Mouse (Mus musculus) hindbrain, embryonic 16.5 days (tissue): ENCODE data around the gene Spsb1. TPM values are rescaled to one million over a fixed set of nuclear protein-coding genes. Genes with fewer than 3 reads are reported as not detected.
A peak's percentile ranks its signal among the peaks of the same experiment; 100 is the strongest.

Source experiments
- ATAC-seq: fragments of 200-750 bp; cut with Nextera tagmentation; 2 replicates; pipeline ENCODE4 v1.8.0; 2017; ENCODE audit warnings: moderate TSS enrichment, moderate library complexity
- H3K27ac ChIP-seq: fragments of 300-500 bp; sonication (generic); 2 replicates; pipeline ENCODE4 v1.5.1; 2014; ENCODE audit warnings: low read depth, mild to moderate bottlenecking, control low read depth, low read length, moderate library complexity
- H3K27me3 ChIP-seq: fragments of 300-500 bp; sonication (generic); replicated peaks from 2 replicates; pipeline ENCODE4 v1.6.1; 2014; ENCODE audit warnings: low read length; ENCODE audit not compliant: control insufficient read depth, insufficient read depth
- H3K36me3 ChIP-seq: fragments of 300-500 bp; sonication (generic); 2 replicates; pipeline ENCODE4 v1.6.1; 2014; ENCODE audit warnings: mild to moderate bottlenecking, low read length, moderate library complexity, mixed read lengths; ENCODE audit not compliant: control insufficient read depth, insufficient read depth
- H3K4me1 ChIP-seq: fragments of 300-500 bp; sonication (generic); 2 replicates; pipeline ENCODE4 v1.6.1; 2014; ENCODE audit warnings: low read depth, low read length; ENCODE audit not compliant: control insufficient read depth, insufficient read depth
- H3K4me2 ChIP-seq: fragments of 300-500 bp; sonication (generic); 2 replicates; pipeline ENCODE4 v1.6.1; 2014; ENCODE audit warnings: mild to moderate bottlenecking, low read length, control low read depth, moderate library complexity
- H3K4me3 ChIP-seq: fragments of 300-500 bp; sonication (generic); 2 replicates; pipeline ENCODE4 v1.5.1; 2014; ENCODE audit warnings: mild to moderate bottlenecking, low read length, control low read depth, moderate library complexity
- H3K9ac ChIP-seq: fragments of 300-500 bp; sonication (generic); 2 replicates; pipeline ENCODE4 v1.6.1; 2014; ENCODE audit warnings: low read depth, mild to moderate bottlenecking, control low read depth, low read length, moderate library complexity
- H3K9me3 ChIP-seq: fragments of 300-500 bp; sonication (generic); 2 replicates; pipeline ENCODE4 v1.6.1; 2014; ENCODE audit warnings: mild to moderate bottlenecking, low read length, moderate library complexity; ENCODE audit not compliant: control insufficient read depth
- WGBS: fragments of 180-500 bp; shearing (Covaris S2); extraction: QIAGEN DNeasy Blood & Tissue Kit; methylation state at CpG from one replicate; pipeline ENCODE4 v1.1.7; 2014; 5-methylcytosine and 5-hydroxymethylcytosine counted together
- polyA plus RNA-seq: library from polyadenylated mRNA; unstranded; fragments of >200 nt; fragmentation: Nextera tagmentation; extraction: Ambion mirVana; gene quantifications from 2 replicates; pipeline ENCODE4 v1.2.1, GENCODE M21; 2015

Gene Spsb1
- polyA plus RNA-seq, 1 experiment from 2014 or later = 10.1 TPM

- no peaks in the 10 kb centered on the region for H3K9me3 ChIP-seq
- H3K9ac ChIP-seq = no peak overlapping the region
- peaks cover 12% of the 10 kb centered on the region for H3K27me3 ChIP-seq
- peaks cover under 1% of the 10 kb centered on the region; the same call in 1 of the 2 replicates for H3K4me1 ChIP-seq
- H3K27ac ChIP-seq = no peak overlapping the region
- WGBS = 93% methylated on average over 7 of the region's 7 CpGs
- no peaks in the 10 kb centered on the region for H3K36me3 ChIP-seq
- no peak overlapping the region for H3K4me2 ChIP-seq
- ATAC-seq = no peak
- H3K4me3 ChIP-seq = no peak overlapping the region
These were observed 5.5 kb upstream of the Spsb1 start for GRCm38 (mm10) chr4:149960391-149960790.

GRCm38 (mm10) chr4:149959816-149960215 lies 5.0 kb upstream of the Spsb1 start:
- Histone ChIP-seq H3K4me1 (peaks cover 3% of the 10 kb centered on the region; the same call in 1 of the 2 replicates), H3K4me3 (no peak overlapping the region), H3K27me3 (peaks cover 12% of the 10 kb centered on the region), H3K27ac (no peak overlapping the region), H3K36me3 (no peaks in the 10 kb centered on the region), H3K9me3 (no peaks in the 10 kb centered on the region), H3K4me2 (no peak overlapping the region), H3K9ac (no peak overlapping the region)
- 50% methylated on average over 10 of the region's 10 CpGs for WGBS
- ATAC-seq = no peak

GRCm38 (mm10) chr4:149958566-149958965 lies 3.7 kb upstream of the Spsb1 start:
- no peak overlapping the region for H3K9ac ChIP-seq
- WGBS = 5% methylated on average over 5 of the region's 5 CpGs
- no peak overlapping the region for H3K4me2 ChIP-seq
- no peak for ATAC-seq
- no peak overlapping the region for H3K27ac ChIP-seq
- peaks cover 12% of the 10 kb centered on the region for H3K27me3 ChIP-seq
- no peaks in the 10 kb centered on the region for H3K36me3 ChIP-seq
- no peak overlapping the region for H3K4me3 ChIP-seq
- H3K4me1 ChIP-seq = peaks cover 7% of the 10 kb centered on the region
- H3K9me3 ChIP-seq = no peaks in the 10 kb centered on the region

DNA sequence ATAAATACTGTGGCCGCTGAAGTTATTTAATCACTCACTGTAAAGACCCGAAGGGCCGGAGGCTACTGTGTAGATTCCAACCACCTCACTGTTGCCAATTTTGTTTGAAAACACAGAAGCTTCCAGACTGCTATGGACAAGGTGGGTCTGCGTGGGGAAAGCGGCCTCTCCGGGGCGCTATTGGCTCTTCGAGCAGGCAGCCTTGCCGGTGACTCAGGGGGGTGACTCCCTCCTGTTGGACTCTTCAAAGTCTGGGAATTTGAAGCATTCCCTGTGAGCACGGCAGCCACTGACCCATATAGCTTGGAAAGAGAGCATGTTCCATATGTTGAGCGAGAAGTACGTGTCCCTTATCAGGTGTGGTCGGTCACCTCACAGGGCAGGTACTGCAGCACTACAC lies 1.2 kb upstream of the Spsb1 start:
- Histone ChIP-seq H3K27me3 (peaks cover 12% of the 10 kb centered on the region), H3K4me3 (no peak overlapping the region)
- WGBS = 46% methylated on average over 13 of the region's 13 CpGs

GRCm38 (mm10) chr4:149955631-149956030 lies 788 bp upstream of the Spsb1 start:
- Histone ChIP-seq H3K4me1 (peaks cover 16% of the 10 kb centered on the region), H3K4me2 (peak overlapping the region; percentile 95), H3K9ac (0 out of 2 replicates have a peak overlapping the region, but pooled peaks have one; percentile 68), H3K27me3 (peaks cover 12% of the 10 kb centered on the region), H3K36me3 (no peaks in the 10 kb centered on the region), H3K4me3 (peak overlapping the region; percentile 66), H3K27ac (no peak overlapping the region), H3K9me3 (no peaks in the 10 kb centered on the region)
- 16% methylated on average over 15 of the region's 15 CpGs for WGBS
- no peak; the same call in 1 of the 2 replicates for ATAC-seq

More for the DNA sequence above, 1.2 kb upstream of the Spsb1 start:
- Histone ChIP-seq H3K36me3 (no peaks in the 10 kb centered on the region), H3K4me2 (no peak overlapping the region), H3K9ac (no peak overlapping the region), H3K27ac (no peak overlapping the region), H3K4me1 (peaks cover 16% of the 10 kb centered on the region), H3K9me3 (no peaks in the 10 kb centered on the region)
- ATAC-seq = no peak

GRCm38 (mm10) chr4:149953621-149954481 lies 992 bp downstream of the Spsb1 start:
- ATAC-seq = 0 out of 2 replicates have a peak, but pooled peaks have one; percentile 22
- Histone ChIP-seq H3K9ac (peak overlapping the region; percentile 68), H3K9me3 (no peaks in the 10 kb centered on the region), H3K27me3 (peaks cover 12% of the 10 kb centered on the region), H3K27ac (peak overlapping the region; percentile 24), H3K36me3 (no peaks in the 10 kb centered on the region), H3K4me3 (peak overlapping the region; percentile 66), H3K4me1 (peaks cover 16% of the 10 kb centered on the region), H3K4me2 (peak overlapping the region; percentile 95)
- WGBS = 5% methylated on average over 32 of the region's 32 CpGs

GRCm38 (mm10) chr4:149952201-149952600 lies 2.6 kb downstream of the Spsb1 start:
- no peak overlapping the region for H3K27ac ChIP-seq
- 55% methylated on average over 8 of the region's 9 CpGs for WGBS
- peaks cover 16% of the 10 kb centered on the region for H3K4me1 ChIP-seq
- H3K9me3 ChIP-seq = no peaks in the 10 kb centered on the region
- H3K36me3 ChIP-seq = no peaks in the 10 kb centered on the region
- no peak overlapping the region for H3K9ac ChIP-seq
- peak overlapping the region; percentile 14; the same call in 1 of the 2 replicates for H3K4me2 ChIP-seq
- H3K4me3 ChIP-seq = no peak overlapping the region
- H3K27me3 ChIP-seq = peaks cover 11% of the 10 kb centered on the region
- ATAC-seq = no peak

- H3K9me3 ChIP-seq = no peaks in the 10 kb centered on the region
- H3K4me2 ChIP-seq = no peak overlapping the region
- WGBS = 87% methylated on average over 13 of the region's 13 CpGs
- H3K9ac ChIP-seq = no peak overlapping the region
- peaks cover 2% of the 10 kb centered on the region for H3K27me3 ChIP-seq
- ATAC-seq = no peak
- no peak overlapping the region for H3K27ac ChIP-seq
- no peaks in the 10 kb centered on the region for H3K36me3 ChIP-seq
- H3K4me3 ChIP-seq = no peak overlapping the region
- peaks cover 19% of the 10 kb centered on the region for H3K4me1 ChIP-seq
These were observed 3.6 kb downstream of the Spsb1 start for GRCm38 (mm10) chr4:149951201-149951600.

DNA sequence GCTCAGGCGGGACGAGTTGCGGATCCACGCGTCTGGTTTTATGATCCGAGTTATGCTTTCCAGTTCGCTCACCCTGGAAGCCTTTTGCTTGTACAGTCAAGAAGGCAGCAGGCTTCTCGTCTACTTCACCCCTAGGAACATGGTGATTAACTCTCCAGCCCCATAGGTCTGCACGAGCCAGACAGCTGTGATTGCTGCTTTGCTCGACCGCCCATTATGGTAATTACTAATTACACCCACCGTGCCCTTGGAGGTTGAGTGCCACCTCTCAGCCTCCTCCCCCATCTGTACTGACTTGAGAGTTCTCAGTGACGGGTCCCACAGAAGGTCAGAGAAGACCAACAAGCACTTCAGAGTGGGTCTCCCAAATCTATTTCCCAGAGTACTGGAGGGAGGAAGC lies 5.2 kb downstream of the Spsb1 start:
- no peaks in the 10 kb centered on the region for H3K36me3 ChIP-seq
- no peaks in the 10 kb centered on the region; the same call in 1 of the 2 replicates for H3K27me3 ChIP-seq
- H3K9ac ChIP-seq = no peak overlapping the region
- no peak for ATAC-seq
- peaks cover 21% of the 10 kb centered on the region for H3K4me1 ChIP-seq
- no peaks in the 10 kb centered on the region for H3K9me3 ChIP-seq
- no peak overlapping the region for H3K4me3 ChIP-seq
- 56% methylated on average over 13 of the region's 13 CpGs for WGBS
- H3K4me2 ChIP-seq = no peak overlapping the region
- no peak overlapping the region for H3K27ac ChIP-seq
